Mouse (Mus musculus) CD4-positive, CD25-positive, alpha-beta regulatory T cell (primary cell): ENCODE results near the gene Gm49392. TPM values are rescaled to one million over a fixed set of nuclear protein-coding genes. Genes with fewer than 3 reads are reported as not detected.

Experiments
- polyA plus RNA-seq: library from polyadenylated mRNA; unstranded; fragments of 100-300 nt; shearing (Covaris generic); gene quantifications from one replicate; pipeline ENCODE4 v1.2.1, GENCODE M21; 2017

Gm49392 gene
- polyA plus RNA-seq, result not detected

DNA sequence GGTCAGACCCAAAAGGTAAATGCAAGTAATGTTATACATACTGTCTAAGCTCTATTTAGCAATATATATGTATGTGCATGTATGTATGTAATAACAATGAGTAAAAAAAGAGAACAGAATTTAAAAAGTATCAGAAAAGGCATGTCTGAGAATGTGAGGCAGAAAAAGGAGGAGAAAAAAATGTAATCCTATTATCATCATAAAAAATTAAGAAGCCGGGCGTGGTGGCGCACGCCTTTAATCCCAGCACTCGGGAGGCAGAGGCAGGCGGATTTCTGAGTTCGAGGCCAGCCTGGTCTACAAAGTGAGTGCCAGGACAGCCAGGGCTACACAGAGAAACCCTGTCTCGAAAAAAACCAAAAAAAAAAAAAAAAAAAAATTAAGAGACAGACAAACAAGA lies at the start of gene Gm49392:
TSS of gene Gm49392 (minus strand) at position 101 of the 400 bp plus-strand sequence.

GRCm38 (mm10) chr13:60941884-60942283 lies 45.2 kb upstream of the Gm49392 start, which contains the start of gene Tpbpa:
TSS of gene Tpbpa (minus strand) at chr13:60941984.

GRCm38 (mm10) chr13:60936500-60936901 lies 39.8 kb upstream of the Gm49392 start, which contains the start of the genes Gm49391 and Ctla2a:
TSS of gene Gm49391 (minus strand) at chr13:60936571.
TSS of gene Ctla2a (minus strand) at chr13:60936625.

DNA sequence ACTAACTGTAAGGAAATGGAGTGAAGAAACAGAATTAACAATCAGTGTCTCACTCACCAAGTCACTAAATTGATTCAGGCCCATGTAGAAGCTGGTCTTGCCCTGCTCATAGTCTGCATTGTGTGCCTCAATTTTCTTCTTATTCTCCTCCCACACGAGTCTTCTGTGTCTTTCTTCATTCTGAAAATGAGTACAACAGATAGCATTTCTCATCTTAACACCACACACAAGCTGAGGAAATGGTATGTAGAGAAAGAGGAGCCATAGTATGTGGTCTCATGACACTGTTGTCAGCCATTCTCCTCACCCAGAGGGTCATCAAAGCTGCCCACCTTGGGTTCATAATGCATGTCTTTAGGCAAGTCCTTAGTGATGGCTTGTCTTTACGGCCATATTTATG lies 38.8 kb upstream of the Gm49392 start, which contains the start of gene Gm49393:
TSS of gene Gm49393 (minus strand) at position 101 of the 400 bp plus-strand sequence.

GRCm38 (mm10) chr13:60904780-60905179 lies 8.1 kb upstream of the Gm49392 start, which contains the start of gene Tpbpb:
TSS of gene Tpbpb (minus strand) at chr13:60904880.

GRCm38 (mm10) chr13:60897328-60897727 lies 634 bp upstream of the Gm49392 start, which contains the start of gene Ctla2b:
TSS of gene Ctla2b (minus strand) at chr13:60897447.

GRCm38 (mm10) chr13:60864281-60864680 lies 32.4 kb downstream of the Gm49392 start, which contains the start of gene 4930486L24Rik:
TSS of gene 4930486L24Rik (minus strand) at chr13:60864475.

GRCm38 (mm10) chr13:60802749-60803148 lies 93.9 kb downstream of the Gm49392 start, which contains the start of gene Ctsll3:
TSS of gene Ctsll3 (minus strand) at chr13:60802849.

Other genes starting within 250 kb of the Gm49392 start
- not detected for gene BC051665, start 110.5 kb downstream of the Gm49392 start, polyA plus RNA-seq
- not detected for gene Ctsll3, start 94.0 kb downstream of the Gm49392 start, polyA plus RNA-seq
- 2.3 TPM for gene 4930486L24Rik, start 32.4 kb downstream of the Gm49392 start, polyA plus RNA-seq
- 3.4 TPM for gene Ctla2b, start 553 bp upstream of the Gm49392 start, polyA plus RNA-seq
- gene Tpbpb, start 8.0 kb upstream of the Gm49392 start, polyA plus RNA-seq, result not detected
- not detected for gene Gm49393, start 38.7 kb upstream of the Gm49392 start, polyA plus RNA-seq
- not detected for gene Gm49391, start 39.7 kb upstream of the Gm49392 start, polyA plus RNA-seq
- gene Ctla2a, start 39.7 kb upstream of the Gm49392 start, polyA plus RNA-seq, result 14.0 TPM
- not detected for gene Tpbpa, start 45.1 kb upstream of the Gm49392 start, polyA plus RNA-seq
- gene Ctsj, start 109.1 kb upstream of the Gm49392 start, polyA plus RNA-seq, result not detected
- gene Ctsq, start 143.7 kb upstream of the Gm49392 start, polyA plus RNA-seq, result not detected